Mouse (Mus musculus) lung, embryonic 14.5 days (tissue): ENCODE results near the gene Ldb2. TPM values are rescaled to one million over a fixed set of nuclear protein-coding genes. Genes with fewer than 3 reads are reported as not detected.

Experiments used
- ATAC-seq: fragments of 200-750 bp; cut with Nextera tagmentation; 2 replicates; pipeline ENCODE4 v1.8.0; 2017; ENCODE audit warnings: mild to moderate bottlenecking, moderate TSS enrichment, moderate library complexity; ENCODE audit not compliant: insufficient read depth
- DNase-seq: peaks from one replicate; pipeline ENCODE4 v3.0.0-alpha.2; 2015
- H3K27ac ChIP-seq: fragments of 300-500 bp; sonication (generic); 2 replicates; pipeline ENCODE4 v1.5.1; 2014; ENCODE audit warnings: low read depth, mild to moderate bottlenecking, moderate library complexity
- H3K27me3 ChIP-seq: fragments of 300-500 bp; sonication (generic); 2 replicates; pipeline ENCODE4 v1.6.1; 2014; ENCODE audit warnings: low read length, control low read depth; ENCODE audit not compliant: insufficient read depth
- H3K36me3 ChIP-seq: fragments of 300-500 bp; sonication (generic); 2 replicates; pipeline ENCODE4 v1.6.1; 2014; ENCODE audit warnings: control low read depth; ENCODE audit not compliant: insufficient read depth
- H3K4me1 ChIP-seq: fragments of 300-500 bp; sonication (generic); 2 replicates; pipeline ENCODE4 v1.6.1; 2014; ENCODE audit warnings: antibody characterized with exemption, control low read depth; ENCODE audit not compliant: insufficient read depth
- H3K4me2 ChIP-seq: fragments of 300-500 bp; sonication (generic); 2 replicates; pipeline ENCODE4 v1.6.1; 2014; ENCODE audit warnings: mild to moderate bottlenecking
- H3K4me3 ChIP-seq: fragments of 300-500 bp; sonication (generic); 2 replicates; pipeline ENCODE4 v1.5.1; 2014; ENCODE audit warnings: low read depth, low read length
- H3K9ac ChIP-seq: fragments of 300-500 bp; sonication (generic); 2 replicates; pipeline ENCODE4 v1.6.1; 2014
- H3K9me3 ChIP-seq: fragments of 300-500 bp; sonication (generic); 2 replicates; pipeline ENCODE4 v1.6.1; 2016; ENCODE audit warnings: low read depth, low read length, control low read depth
- CTCF ChIP-seq: IDR thresholded peaks from 2 replicates; pipeline ENCODE4 v1.5.1; 2016; ENCODE audit warnings: antibody characterized with exemption, low read depth
- WGBS: fragments of 180-500 bp; shearing (Covaris S2); extraction: QIAGEN DNeasy Blood & Tissue Kit; methylation state at CpG from one replicate; pipeline ENCODE4 v1.1.7; 2014; 5-methylcytosine and 5-hydroxymethylcytosine counted together
- polyA plus RNA-seq: library from polyadenylated mRNA; unstranded; fragments of >200 nt; fragmentation: Nextera tagmentation; extraction: Ambion mirVana; gene quantifications from 2 replicates; pipeline ENCODE4 v1.2.1, GENCODE M21; 2014

The Ldb2 gene
- polyA plus RNA-seq, 1 experiment from 2014 or later: 50.6 TPM

DNA sequence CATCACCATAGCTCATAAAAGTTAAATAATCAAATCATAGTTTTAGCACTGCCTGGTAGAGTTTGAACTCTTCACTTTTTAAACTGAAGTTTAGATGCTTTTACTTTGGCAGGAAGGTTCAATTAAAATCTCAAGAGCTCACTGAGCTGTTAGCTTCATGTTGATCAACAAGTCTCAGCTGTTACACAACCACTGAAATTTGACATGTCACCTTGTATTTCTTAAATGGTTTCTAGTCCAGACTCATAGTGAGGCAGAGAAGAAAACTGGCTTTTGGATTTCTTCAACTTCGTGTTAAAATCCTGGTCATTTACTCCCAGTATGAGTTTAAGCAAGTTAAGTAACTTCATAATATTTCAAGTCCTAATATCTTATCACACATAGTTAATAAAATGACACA, 53.8 kb downstream of the Ldb2 start:
- Histone ChIP-seq H3K4me1 (no peaks in the 10 kb centered on the region), H3K4me2 (no peak overlapping the region), H3K4me3 (no peak overlapping the region), H3K9ac (no peak overlapping the region), H3K27ac (no peak overlapping the region), H3K36me3 (no peaks in the 10 kb centered on the region), H3K9me3 (no peaks in the 10 kb centered on the region), H3K27me3 (no peaks in the 10 kb centered on the region)
- ATAC-seq: no peak
- no peak for TF ChIP-seq CTCF
- no peak for DNase-seq
- 76% methylated on average over 1 of the region's 1 CpGs for WGBS

DNA sequence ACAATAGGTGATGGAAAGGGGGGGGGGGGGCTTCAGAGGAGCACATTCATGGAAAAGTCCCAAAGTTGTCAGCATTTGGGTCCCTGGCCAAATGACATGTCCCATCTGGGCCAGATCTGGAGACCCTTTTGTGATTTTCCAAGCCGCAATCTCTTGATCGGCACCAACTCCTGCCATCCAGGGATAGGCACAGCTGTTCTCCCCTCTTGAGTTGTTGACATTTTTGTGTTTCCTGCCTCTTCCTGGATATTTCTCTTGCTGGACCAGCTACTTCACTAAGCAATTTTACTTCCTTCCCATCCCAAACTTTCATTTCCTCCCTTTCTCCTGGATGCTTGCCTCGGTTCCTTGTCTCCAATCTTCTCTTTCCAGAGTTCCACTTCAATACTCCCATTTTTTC, 63.1 kb downstream of the Ldb2 start:
- no peaks in the 10 kb centered on the region for H3K4me1 ChIP-seq
- no peak overlapping the region for H3K27ac ChIP-seq
- H3K4me2 ChIP-seq: no peak overlapping the region
- WGBS: 59% methylated on average over 3 of the region's 3 CpGs
- H3K4me3 ChIP-seq: no peak overlapping the region
- no peaks in the 10 kb centered on the region for H3K9me3 ChIP-seq
- peak; percentile 30 for DNase-seq
- ATAC-seq: no peak
- no peak for TF ChIP-seq CTCF
- no peaks in the 10 kb centered on the region for H3K27me3 ChIP-seq
- no peak overlapping the region for H3K9ac ChIP-seq
- H3K36me3 ChIP-seq: no peaks in the 10 kb centered on the region

DNA sequence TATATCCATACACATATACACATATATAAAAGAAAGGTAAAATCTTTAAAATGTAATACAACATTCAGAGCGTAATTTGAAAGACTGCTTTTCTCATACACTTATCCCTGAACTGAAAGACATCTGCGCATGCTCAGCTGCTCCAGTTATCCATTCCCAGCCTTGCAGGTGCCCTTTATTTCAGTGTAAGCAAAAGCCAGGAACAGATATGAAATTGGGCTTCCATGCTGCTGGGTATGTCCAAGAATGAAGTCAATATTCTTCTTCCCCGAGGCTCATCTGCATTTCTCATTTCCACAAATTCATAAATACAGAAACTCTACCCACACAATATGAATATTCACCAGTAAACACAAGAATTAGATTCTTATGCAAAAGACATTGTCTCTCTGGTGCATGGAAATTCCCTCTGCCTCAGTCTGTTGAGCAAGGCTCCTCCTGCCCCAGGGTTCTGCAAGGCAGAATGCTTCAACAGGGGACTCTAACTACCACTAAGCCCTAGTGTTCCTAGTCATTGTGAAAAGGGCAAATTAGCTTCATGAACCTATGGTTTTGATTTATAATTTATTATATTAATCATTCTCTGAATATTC, 65.3 kb downstream of the Ldb2 start:
- ATAC-seq (no peak), DNase-seq (no peak)
- 90% methylated on average over 3 of the region's 3 CpGs for WGBS
- H3K27me3 ChIP-seq: no peaks in the 10 kb centered on the region
- H3K4me1 ChIP-seq: no peaks in the 10 kb centered on the region
- H3K9ac ChIP-seq: no peak overlapping the region
- no peak overlapping the region for H3K27ac ChIP-seq
- no peaks in the 10 kb centered on the region for H3K36me3 ChIP-seq
- no peak overlapping the region for H3K4me2 ChIP-seq
- no peak for TF ChIP-seq CTCF
- H3K4me3 ChIP-seq: no peak overlapping the region
- H3K9me3 ChIP-seq: no peaks in the 10 kb centered on the region

DNA sequence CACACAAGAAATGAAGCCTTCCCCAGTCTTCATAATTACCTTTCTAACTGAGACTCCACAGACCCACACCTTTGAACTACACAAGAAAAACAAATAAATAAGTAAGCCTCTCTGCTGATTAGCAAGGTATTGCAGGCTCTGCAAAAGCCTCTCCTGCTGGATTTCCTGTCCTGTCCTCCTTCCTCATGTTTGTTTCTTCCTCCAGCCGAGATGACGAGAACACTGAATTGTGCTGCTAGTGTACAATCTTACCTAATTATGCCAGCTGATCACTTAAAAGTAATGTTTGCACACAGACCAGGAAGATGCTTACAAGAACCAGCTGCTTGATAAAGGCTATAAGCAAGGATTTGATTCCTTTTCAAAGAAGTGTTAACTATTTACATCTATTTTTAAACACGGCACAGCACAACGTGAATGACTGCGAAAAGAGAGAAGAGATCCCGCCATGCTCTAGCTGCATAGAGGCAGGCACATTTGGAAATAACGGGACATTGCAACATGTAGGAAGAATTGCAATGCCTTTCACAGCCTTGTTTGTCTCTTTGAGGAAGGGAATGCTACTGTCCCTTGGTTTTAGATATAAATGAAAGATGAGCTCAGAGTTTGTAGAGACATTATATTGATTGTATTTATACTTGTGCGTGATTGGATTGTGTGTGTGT, 69.7 kb downstream of the Ldb2 start:
- Histone ChIP-seq H3K4me2 (no peak overlapping the region), H3K27me3 (no peaks in the 10 kb centered on the region), H3K4me1 (no peaks in the 10 kb centered on the region), H3K4me3 (no peak overlapping the region), H3K9ac (no peak overlapping the region), H3K27ac (no peak overlapping the region), H3K9me3 (no peaks in the 10 kb centered on the region), H3K36me3 (no peaks in the 10 kb centered on the region)
- DNase-seq: no peak
- no peak for ATAC-seq
- no peak for TF ChIP-seq CTCF
- WGBS: 57% methylated on average over 8 of the region's 8 CpGs

DNA sequence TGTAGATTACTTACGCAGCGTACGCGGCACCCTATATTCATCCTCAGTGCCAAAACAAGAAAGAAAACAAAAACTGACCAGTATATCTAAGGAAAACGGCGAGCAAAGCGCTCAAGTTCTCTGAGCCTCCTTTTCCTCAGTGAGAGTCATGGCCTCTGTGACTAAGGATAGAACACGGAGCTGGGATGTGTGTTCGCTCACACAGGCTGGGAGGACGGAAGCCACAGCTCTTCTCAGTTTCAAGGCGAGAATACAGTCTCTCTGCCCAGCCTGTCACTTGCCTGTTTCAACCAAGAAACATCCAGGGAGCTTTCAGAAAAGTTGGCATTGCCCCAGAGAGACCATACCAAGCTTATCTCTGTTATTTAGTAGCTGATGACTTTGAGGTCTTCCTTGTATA, 71.5 kb downstream of the Ldb2 start:
- peak; percentile 65; the same call in 1 of the 2 replicates for ATAC-seq
- Histone ChIP-seq H3K9me3 (no peaks in the 10 kb centered on the region), H3K4me2 (no peak overlapping the region), H3K27me3 (no peaks in the 10 kb centered on the region), H3K9ac (no peak overlapping the region), H3K4me3 (no peak overlapping the region), H3K36me3 (no peaks in the 10 kb centered on the region), H3K27ac (no peak overlapping the region), H3K4me1 (no peaks in the 10 kb centered on the region)
- DNase-seq: peak; percentile 62
- WGBS: 84% methylated on average over 11 of the region's 11 CpGs
- TF ChIP-seq CTCF: no peak

DNA sequence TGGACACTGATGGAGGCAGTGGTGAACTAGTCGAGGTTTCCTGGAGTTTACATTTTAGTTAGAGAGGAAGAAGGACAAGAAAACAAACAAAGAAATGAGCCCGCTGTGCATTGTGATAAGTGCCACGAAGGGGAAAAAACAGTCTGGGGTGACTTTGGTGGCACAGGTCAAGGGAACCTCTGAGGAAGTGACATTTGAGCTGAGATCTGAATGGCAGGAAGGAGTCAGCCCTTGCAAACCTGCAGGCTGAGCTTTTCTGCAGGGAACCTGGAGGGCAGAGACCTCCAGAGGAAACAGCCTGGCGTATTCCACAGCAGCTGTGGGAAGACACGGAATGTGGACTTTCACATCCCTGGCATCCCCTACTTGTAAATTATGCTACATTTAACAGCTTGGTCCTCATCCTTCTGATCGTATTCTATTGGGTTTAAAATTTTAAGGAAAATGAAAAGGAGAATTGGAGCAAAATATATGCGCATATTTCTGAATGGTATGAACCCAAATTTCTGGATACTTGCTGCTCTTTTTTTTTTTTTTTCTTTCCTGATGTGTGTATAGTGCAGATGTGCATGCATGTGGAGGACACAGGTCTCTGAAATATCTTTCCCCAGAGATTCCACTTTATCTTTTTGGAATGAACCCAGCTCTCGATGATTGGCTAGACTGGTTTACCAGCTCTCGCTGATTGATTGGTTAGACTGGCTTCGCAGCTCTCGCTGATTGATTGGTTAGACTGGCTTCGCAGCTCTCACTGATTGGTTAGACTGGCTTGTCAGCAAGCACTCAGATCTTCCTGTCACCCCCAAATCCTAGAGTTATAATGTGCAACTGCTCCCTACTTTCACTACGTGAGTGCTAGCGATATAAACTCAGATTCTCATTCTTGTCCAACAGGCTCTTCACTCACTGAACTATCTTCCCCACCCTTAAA, 72.7 kb downstream of the Ldb2 start:
- H3K9ac ChIP-seq: no peak overlapping the region
- H3K9me3 ChIP-seq: no peaks in the 10 kb centered on the region
- H3K36me3 ChIP-seq: no peaks in the 10 kb centered on the region
- peak; percentile 49 for DNase-seq
- 55% methylated on average over 14 of the region's 14 CpGs for WGBS
- H3K4me1 ChIP-seq: no peaks in the 10 kb centered on the region
- H3K27me3 ChIP-seq: no peaks in the 10 kb centered on the region
- H3K4me3 ChIP-seq: no peak overlapping the region
- H3K27ac ChIP-seq: peak overlapping the region; percentile 48; the same call in 1 of the 2 replicates
- ATAC-seq: peak; percentile 35; the same call in 1 of the 2 replicates
- no peak for TF ChIP-seq CTCF
- no peak overlapping the region for H3K4me2 ChIP-seq

DNA sequence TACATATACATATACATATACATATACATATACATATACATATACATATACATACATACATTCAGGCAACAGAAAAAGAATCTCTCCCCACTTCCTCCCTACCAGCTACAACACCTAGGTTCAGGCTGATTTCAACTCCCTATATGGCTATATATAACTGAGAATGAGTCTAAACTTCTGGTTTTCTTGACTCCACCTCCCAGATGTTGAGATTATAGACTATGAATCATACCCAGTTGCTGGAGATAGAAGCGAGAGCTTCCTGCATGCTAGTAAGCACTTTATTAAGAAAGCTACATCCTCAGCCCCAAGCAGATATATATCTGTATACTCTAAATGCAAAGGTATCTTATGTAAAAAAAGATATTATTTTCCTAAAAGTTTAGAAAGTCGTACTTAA, 74.0 kb downstream of the Ldb2 start:
- no peak for TF ChIP-seq CTCF
- no peak for ATAC-seq
- H3K27ac ChIP-seq: no peak overlapping the region
- no peaks in the 10 kb centered on the region for H3K4me1 ChIP-seq
- no peaks in the 10 kb centered on the region for H3K36me3 ChIP-seq
- H3K4me2 ChIP-seq: no peak overlapping the region
- no peak overlapping the region for H3K9ac ChIP-seq
- 77% methylated on average over 2 of the region's 2 CpGs for WGBS
- no peak overlapping the region for H3K4me3 ChIP-seq
- DNase-seq: no peak
- no peaks in the 10 kb centered on the region for H3K27me3 ChIP-seq
- no peaks in the 10 kb centered on the region for H3K9me3 ChIP-seq
